8 mouse cellular contexts compared by ENCODE assay signal in the genomic region with DNA sequence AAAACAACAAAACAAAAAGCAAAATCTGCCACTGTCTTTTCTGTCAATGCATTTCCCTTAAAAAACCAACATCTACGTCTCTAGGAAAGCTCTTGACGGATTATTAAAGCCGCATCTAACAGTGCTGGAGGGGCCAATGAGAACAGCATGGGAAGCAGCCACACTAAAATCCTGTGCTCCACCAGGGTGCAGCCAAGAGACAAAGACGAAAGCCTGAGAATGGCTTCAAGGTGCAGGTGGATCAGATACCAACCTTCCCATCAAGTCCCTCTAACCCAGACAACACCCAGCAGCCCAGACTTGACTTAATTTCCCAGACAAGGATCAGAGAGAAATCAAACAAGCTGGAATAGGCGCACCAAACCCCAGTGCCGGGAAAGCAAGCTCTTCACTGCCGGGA. TPM values are rescaled to one million over a fixed set of nuclear protein-coding genes. Genes with fewer than 3 reads are reported as not detected.
A peak's percentile ranks its signal among the peaks of the same experiment; 100 is the strongest.
DNase-seq lines count a peak whose midpoint lies in the region; ATAC-seq and TF ChIP-seq lines count a peak whose summit lies in the region.

No protein-coding gene starts in this region.

- H3K4me3 ChIP-seq in hindbrain, embryonic 15.5 days = no peak overlapping the region
- H3K4me3 ChIP-seq in hindbrain, embryonic 10.5 days = no peak overlapping the region
- no peak overlapping the region for H3K4me3 ChIP-seq in cortical plate, adult 2 months (ENCODE audit: insufficient read depth, low read length)

- 56% methylated on average over 7 of the region's 7 CpGs for whole genome bisulfite sequencing in hindbrain, embryonic 15.5 days
- 61% methylated on average over 7 of the region's 7 CpGs for WGBS in hindbrain, embryonic 10.5 days

- no peak overlapping the region for H3K9ac ChIP-seq in hindbrain, embryonic 15.5 days

- peak; percentile 43; the same call in 1 of the 2 replicates for TF ChIP-seq CTCF in cortical plate, adult 2 months (IDR thresholded peaks at IDR 0.05; ENCODE audit: extremely low read depth, insufficient read depth, low read length)

- peaks cover 5% of the 10 kb centered on the region for H3K4me1 ChIP-seq in hindbrain, embryonic 15.5 days (replicated peaks)
- 0 out of 2 replicates have a peak, but pooled peaks cover 3% of the 10 kb centered on the region for H3K4me1 ChIP-seq in hindbrain, embryonic 10.5 days (replicated peaks)
- H3K4me1 ChIP-seq in cortical plate, adult 2 months (ENCODE audit: control insufficient read depth, insufficient read depth, low read length) = peaks cover 10% of the 10 kb centered on the region

- peak overlapping the region; percentile 26; the same call in 1 of the 2 replicates for H3K27ac ChIP-seq in hindbrain, embryonic 15.5 days (replicated peaks)
- H3K27ac ChIP-seq in hindbrain, embryonic 10.5 days = no peak overlapping the region
- no peak overlapping the region for H3K27ac ChIP-seq in cortical plate, adult 2 months (ENCODE audit: insufficient read depth, low read length)

- no peaks in the 10 kb centered on the region for H3K9me3 ChIP-seq in hindbrain, embryonic 15.5 days
- H3K9me3 ChIP-seq in hindbrain, embryonic 10.5 days = no peaks in the 10 kb centered on the region

- H3K4me2 ChIP-seq in hindbrain, embryonic 15.5 days = no peak overlapping the region

- DNase-seq in hindbrain, embryonic 10.5 days (ENCODE audit: low spot score) = no peak
- peak; percentile 19 for DNase-seq in ES-CJ7 (ENCODE audit: low read depth, low spot score)
- peak; percentile 4 for DNase-seq in lung, postnatal 25 days (ENCODE audit: low spot score)
- DNase-seq in frontal cortex, postnatal 14 days (ENCODE audit: low spot score in 2 of 2) = no peak
- no peak for DNase-seq in frontal cortex, postnatal 10 days (ENCODE audit: low spot score in 2 of 2)
- DNase-seq in frontal cortex, postnatal 36 days (ENCODE audit: low spot score in 2 of 2) = no peak

- no peak for TF ChIP-seq POLR2A in cortical plate, adult 2 months (IDR thresholded peaks at IDR 0.05; ENCODE audit: extremely low read depth, insufficient read depth, low read length)

- 0 out of 2 replicates have a peak, but pooled peaks cover 3% of the 10 kb centered on the region for H3K36me3 ChIP-seq in hindbrain, embryonic 15.5 days
- H3K36me3 ChIP-seq in hindbrain, embryonic 10.5 days = no peaks in the 10 kb centered on the region

- no peaks in the 10 kb centered on the region for H3K27me3 ChIP-seq in hindbrain, embryonic 15.5 days
- H3K27me3 ChIP-seq in hindbrain, embryonic 10.5 days (ENCODE audit: insufficient read depth, poor library complexity, severe bottlenecking) = no peaks in the 10 kb centered on the region

- no peak for ATAC-seq in hindbrain, embryonic 15.5 days (ENCODE audit: low FRiP score, low read depth)

RNA-seq across cellular contexts. Expression of gene Hbp1, which starts 26.2 kb away (rescaled TPM):
- 47.1 and 48.2 TPM in 2 replicates for polyA plus RNA-seq in hindbrain, embryonic 15.5 days (2015; fragmentation: Nextera tagmentation; extraction: Ambion mirVana)
- 77.9 and 81.3 TPM in 2 replicates for polyA plus RNA-seq in hindbrain, embryonic 10.5 days (2016; fragmentation: Nextera tagmentation; extraction: Ambion mirVana)
- 32.4 and 37.2 TPM in 2 replicates for polyA plus RNA-seq in cortical plate, adult 2 months (2012; rRNA removed)

Comparison
In these comparisons a context has a peak if more than half of its experiments do, and no peak if none do; other contexts are left out.
1. DNase-seq: peak in ES-CJ7 (single experiment) and lung, postnatal 25 days (single experiment); none in hindbrain, embryonic 10.5 days (single experiment), frontal cortex, postnatal 14 days (0 of 2), frontal cortex, postnatal 10 days (0 of 2) and frontal cortex, postnatal 36 days (0 of 2).